Comparison of ENCODE assay signal across 7 mouse cellular contexts in genomic region chrX:7762137-7762920, GRCm38 (mm10). TPM values are rescaled to one million over a fixed set of nuclear protein-coding genes. Genes with fewer than 3 reads are reported as not detected.
DNase-seq lines count a peak whose midpoint lies in the region; ATAC-seq lines count a peak whose summit lies in the region.

Gene Tfe3, plus strand, starts transcription at chrX:7762560.

- peak; percentile 86 for ATAC-seq in granulocyte monocyte progenitor cell, adult 5-6 weeks (replicated peaks; ENCODE audit: poor library complexity, severe bottlenecking)
- ATAC-seq in midbrain, embryonic 13.5 days: peak; percentile 98

- H3K36me3 ChIP-seq in embryonic facial prominence, embryonic 10.5 days (replicated peaks): peaks cover 15% of the 10 kb centered on the region
- H3K36me3 ChIP-seq in limb, embryonic 10.5 days: peaks cover 10% of the 10 kb centered on the region
- H3K36me3 ChIP-seq in midbrain, embryonic 13.5 days: peaks cover 9% of the 10 kb centered on the region; the same call in 1 of the 2 replicates

- peak; percentile 91 for DNase-seq in adrenal gland, postnatal 10 days
- peak; percentile 92 for DNase-seq in embryonic facial prominence, embryonic 10.5 days (ENCODE audit: low spot score)
- peak; percentile 97 for DNase-seq in kidney, adult 11 months
- peak; percentile 82 for DNase-seq in limb, embryonic 10.5 days (ENCODE audit: low spot score)
- peak; percentile 80 for DNase-seq in spleen, adult 12 weeks (ENCODE audit: low spot score)

- peak within 1 kb of the TSS; percentile 72 for H3K4me2 ChIP-seq in midbrain, embryonic 13.5 days (replicated peaks)

- peaks cover 27% of the 10 kb centered on the region for H3K4me1 ChIP-seq in embryonic facial prominence, embryonic 10.5 days
- H3K4me1 ChIP-seq in limb, embryonic 10.5 days: peaks cover 22% of the 10 kb centered on the region
- H3K4me1 ChIP-seq in midbrain, embryonic 13.5 days (replicated peaks): peaks cover 27% of the 10 kb centered on the region

- no peaks in the 10 kb centered on the region for H3K27me3 ChIP-seq in embryonic facial prominence, embryonic 10.5 days (replicated peaks; ENCODE audit: low read depth, poor library complexity, severe bottlenecking)
- no peaks in the 10 kb centered on the region for H3K27me3 ChIP-seq in limb, embryonic 10.5 days (ENCODE audit: low read depth, poor library complexity, severe bottlenecking)
- no peaks in the 10 kb centered on the region for H3K27me3 ChIP-seq in midbrain, embryonic 13.5 days

- peak within 1 kb of the TSS; percentile 80 for H3K27ac ChIP-seq in embryonic facial prominence, embryonic 10.5 days (replicated peaks)
- H3K27ac ChIP-seq in limb, embryonic 10.5 days: peak within 1 kb of the TSS; percentile 82
- H3K27ac ChIP-seq in midbrain, embryonic 13.5 days: peak within 1 kb of the TSS; percentile 35; the same call in 1 of the 2 replicates

- 0 out of 2 replicates have a peak, but pooled peaks cover 6% of the 10 kb centered on the region for H3K9me3 ChIP-seq in embryonic facial prominence, embryonic 10.5 days
- H3K9me3 ChIP-seq in limb, embryonic 10.5 days (replicated peaks): no peaks in the 10 kb centered on the region
- H3K9me3 ChIP-seq in midbrain, embryonic 13.5 days: no peaks in the 10 kb centered on the region; the same call in 1 of the 2 replicates

- peak within 1 kb of the TSS; percentile 75 for H3K9ac ChIP-seq in midbrain, embryonic 13.5 days (replicated peaks)

- whole genome bisulfite sequencing in embryonic facial prominence, embryonic 10.5 days: 19% methylated on average over 38 of the region's 38 CpGs
- 10% methylated on average over 38 of the region's 38 CpGs for WGBS in limb, embryonic 10.5 days
- 23% methylated on average over 37 of the region's 38 CpGs for WGBS in midbrain, embryonic 13.5 days

- H3K4me3 ChIP-seq in embryonic facial prominence, embryonic 10.5 days: peak within 1 kb of the TSS; percentile 76
- H3K4me3 ChIP-seq in limb, embryonic 10.5 days: peak within 1 kb of the TSS; percentile 71
- H3K4me3 ChIP-seq in midbrain, embryonic 13.5 days (replicated peaks): peak within 1 kb of the TSS; percentile 65

RNA-seq across cellular contexts. Expression of gene Tfe3, which starts in this region (rescaled TPM):
- 10 to 100 TPM; 35.7 to 39.3 TPM for total RNA-seq in adrenal gland, postnatal 10 days (2021)
- polyA plus RNA-seq in embryonic facial prominence, embryonic 10.5 days (2016; fragmentation: Nextera tagmentation; extraction: Ambion mirVana): 26.8 and 28.3 TPM in 2 replicates
- total RNA-seq in granulocyte monocyte progenitor cell, adult 5-6 weeks (2014; fragmentation: Nextera tagmentation): 17.4 and 27.8 TPM in 2 replicates
- 5.7 and 7.2 TPM in 2 replicates for total RNA-seq in granulocyte monocyte progenitor cell, adult 5-6 weeks (2017)
- polyA plus RNA-seq in limb, embryonic 10.5 days (2016; fragmentation: Nextera tagmentation; extraction: Ambion mirVana): 26.0 and 26.8 TPM in 2 replicates
- polyA plus RNA-seq in midbrain, embryonic 13.5 days (2015; fragmentation: Nextera tagmentation; extraction: Ambion mirVana): 25.3 and 30.4 TPM in 2 replicates

Comparison
In these comparisons a context has a peak if more than half of its experiments do, and no peak if none do; other contexts are left out.
1. Peak in every context shown above with its lines: DNase-seq, ATAC-seq, H3K4me3 ChIP-seq and H3K27ac ChIP-seq.